Mouse (Mus musculus) midbrain, embryonic 10.5 days (tissue): Measurements from ENCODE around the gene Nphp4. TPM values are rescaled to one million over a fixed set of nuclear protein-coding genes. Genes with fewer than 3 reads are reported as not detected.

Source experiments
- DNase-seq: peaks from one replicate; pipeline ENCODE4 v3.0.0-alpha.2; 2017; ENCODE audit warnings: low spot score
- H3K27ac ChIP-seq: fragments of 300-500 bp; sonication (generic); replicated peaks from 2 replicates; pipeline ENCODE4 v1.5.1; 2016; ENCODE audit warnings: mild to moderate bottlenecking
- H3K27me3 ChIP-seq: fragments of 300-500 bp; sonication (generic); 2 replicates; pipeline ENCODE4 v1.6.1; 2016; ENCODE audit warnings: low read depth, mild to moderate bottlenecking; ENCODE audit not compliant: poor library complexity, severe bottlenecking
- H3K36me3 ChIP-seq: fragments of 300-500 bp; sonication (generic); 2 replicates; pipeline ENCODE4 v1.6.1; 2016; ENCODE audit warnings: mild to moderate bottlenecking, moderate library complexity
- H3K4me1 ChIP-seq: fragments of 300-500 bp; sonication (generic); 2 replicates; pipeline ENCODE4 v1.6.1; 2016
- H3K4me3 ChIP-seq: fragments of 300-500 bp; sonication (generic); 2 replicates; pipeline ENCODE4 v1.5.1; 2016; ENCODE audit warnings: mild to moderate bottlenecking, moderate library complexity
- H3K9me3 ChIP-seq: fragments of 300-500 bp; sonication (generic); replicated peaks from 2 replicates; pipeline ENCODE4 v1.6.1; 2016; ENCODE audit warnings: mild to moderate bottlenecking
- WGBS: fragments of 180-500 bp; shearing (Covaris S2); methylation state at CpG from one replicate; pipeline ENCODE4 v1.1.7; 2016; 5-methylcytosine and 5-hydroxymethylcytosine counted together
- polyA plus RNA-seq: library from polyadenylated mRNA; unstranded; fragments of >200 nt; fragmentation: Nextera tagmentation; extraction: Ambion mirVana; gene quantifications from 2 replicates; pipeline ENCODE4 v1.2.1, GENCODE M21; 2016

Gene Nphp4
- polyA plus RNA-seq, 1 experiment from 2014 or later: 7.8 TPM

- WGBS: 92% methylated on average over 18 of the region's 18 CpGs
- peaks cover 11% of the 10 kb centered on the region for H3K4me1 ChIP-seq
- H3K9me3 ChIP-seq: no peaks in the 10 kb centered on the region
- H3K36me3 ChIP-seq: no peaks in the 10 kb centered on the region
- H3K27me3 ChIP-seq: no peaks in the 10 kb centered on the region
- no peak for DNase-seq
- no peak overlapping the region for H3K4me3 ChIP-seq
- H3K27ac ChIP-seq: no peak overlapping the region
Observed at GRCm38 (mm10) chr4:152456609-152457008, 19.9 kb upstream of the Nphp4 start.

GRCm38 (mm10) chr4:152457673-152458072 lies 18.8 kb upstream of the Nphp4 start:
- H3K4me3 ChIP-seq: no peak overlapping the region
- H3K4me1 ChIP-seq: peaks cover 9% of the 10 kb centered on the region
- no peaks in the 10 kb centered on the region for H3K9me3 ChIP-seq
- no peaks in the 10 kb centered on the region for H3K36me3 ChIP-seq
- WGBS: 90% methylated on average over 4 of the region's 4 CpGs
- no peak overlapping the region for H3K27ac ChIP-seq
- DNase-seq: no peak
- no peaks in the 10 kb centered on the region for H3K27me3 ChIP-seq

GRCm38 (mm10) chr4:152462516-152462915 lies 14.0 kb upstream of the Nphp4 start:
- DNase-seq: no peak
- H3K4me1 ChIP-seq: peaks cover 32% of the 10 kb centered on the region
- 85% methylated on average over 12 of the region's 12 CpGs for WGBS
- no peaks in the 10 kb centered on the region for H3K27me3 ChIP-seq
- no peaks in the 10 kb centered on the region for H3K9me3 ChIP-seq
- H3K4me3 ChIP-seq: no peak overlapping the region
- 0 out of 2 replicates have a peak overlapping the region, but pooled peaks have one; percentile 17 for H3K27ac ChIP-seq
- H3K36me3 ChIP-seq: no peaks in the 10 kb centered on the region

GRCm38 (mm10) chr4:152463147-152463546 lies 13.4 kb upstream of the Nphp4 start:
- Histone ChIP-seq H3K4me3 (no peak overlapping the region), H3K9me3 (no peaks in the 10 kb centered on the region), H3K4me1 (peaks cover 32% of the 10 kb centered on the region), H3K27me3 (no peaks in the 10 kb centered on the region), H3K36me3 (no peaks in the 10 kb centered on the region), H3K27ac (peak overlapping the region; percentile 89)
- 92% methylated on average over 9 of the region's 9 CpGs for WGBS
- DNase-seq: no peak

- Histone ChIP-seq H3K36me3 (no peaks in the 10 kb centered on the region), H3K9me3 (no peaks in the 10 kb centered on the region), H3K4me3 (peak overlapping the region; percentile 30; the same call in 1 of the 2 replicates), H3K27ac (peak overlapping the region; percentile 89), H3K27me3 (no peaks in the 10 kb centered on the region), H3K4me1 (peaks cover 32% of the 10 kb centered on the region)
- peak; percentile 76 for DNase-seq
- 17% methylated on average over 8 of the region's 8 CpGs for WGBS
Observed at GRCm38 (mm10) chr4:152465116-152465515, 11.4 kb upstream of the Nphp4 start.

- H3K27ac ChIP-seq: peak overlapping the region; percentile 89
- no peak for DNase-seq
- H3K9me3 ChIP-seq: peaks cover 3% of the 10 kb centered on the region; the same call in 1 of the 2 replicates
- peaks cover 32% of the 10 kb centered on the region for H3K4me1 ChIP-seq
- no peaks in the 10 kb centered on the region for H3K27me3 ChIP-seq
- WGBS: 91% methylated on average over 13 of the region's 13 CpGs
- H3K36me3 ChIP-seq: no peaks in the 10 kb centered on the region
- no peak overlapping the region for H3K4me3 ChIP-seq
Observed at GRCm38 (mm10) chr4:152466601-152467000, 9.9 kb upstream of the Nphp4 start.

- H3K4me3 ChIP-seq: no peak overlapping the region
- H3K4me1 ChIP-seq: peaks cover 32% of the 10 kb centered on the region
- no peak for DNase-seq
- no peaks in the 10 kb centered on the region for H3K27me3 ChIP-seq
- 84% methylated on average over 6 of the region's 6 CpGs for WGBS
- peaks cover 13% of the 10 kb centered on the region; the same call in 1 of the 2 replicates for H3K9me3 ChIP-seq
- peaks cover 12% of the 10 kb centered on the region for H3K36me3 ChIP-seq
- H3K27ac ChIP-seq: peak overlapping the region; percentile 15; the same call in 1 of the 2 replicates
Observed at GRCm38 (mm10) chr4:152467951-152468350, 8.6 kb upstream of the Nphp4 start.

GRCm38 (mm10) chr4:152475941-152476340 lies 565 bp upstream of the Nphp4 start:
- H3K4me3 ChIP-seq: peak overlapping the region; percentile 81
- 83% methylated on average over 7 of the region's 7 CpGs for WGBS

GRCm38 (mm10) chr4:152477106-152477465 lies 580 bp downstream of the Nphp4 start:
- no peak for DNase-seq
- Histone ChIP-seq H3K36me3 (peaks cover 10% of the 10 kb centered on the region), H3K27me3 (peaks cover 24% of the 10 kb centered on the region), H3K4me1 (peaks cover 43% of the 10 kb centered on the region), H3K27ac (peak overlapping the region; percentile 100), H3K9me3 (peaks cover 5% of the 10 kb centered on the region; the same call in 1 of the 2 replicates), H3K4me3 (peak overlapping the region; percentile 81)
- 0% methylated on average over 19 of the region's 21 CpGs for WGBS

More at GRCm38 (mm10) chr4:152475941-152476340, 565 bp upstream of the Nphp4 start:
- H3K27me3 ChIP-seq: peaks cover 24% of the 10 kb centered on the region
- peaks cover 42% of the 10 kb centered on the region for H3K4me1 ChIP-seq
- H3K36me3 ChIP-seq: peaks cover 15% of the 10 kb centered on the region
- H3K9me3 ChIP-seq: peaks cover 13% of the 10 kb centered on the region; the same call in 1 of the 2 replicates
- no peak overlapping the region for H3K27ac ChIP-seq
- no peak for DNase-seq

- H3K27ac ChIP-seq: peak within 1 kb of the TSS; percentile 100
- under 1% methylated on average over 63 of the region's 63 CpGs for WGBS
- H3K4me1 ChIP-seq: peaks cover 43% of the 10 kb centered on the region
- H3K36me3 ChIP-seq: peaks cover 5% of the 10 kb centered on the region; the same call in 1 of the 2 replicates
- H3K27me3 ChIP-seq: peaks cover 24% of the 10 kb centered on the region
- peak; percentile 99 for DNase-seq
- no peaks in the 10 kb centered on the region; the same call in 1 of the 2 replicates for H3K9me3 ChIP-seq
- peak within 1 kb of the TSS; percentile 81 for H3K4me3 ChIP-seq
Observed at GRCm38 (mm10) chr4:152477466-152478223, 1.1 kb downstream of the Nphp4 start, which contains the start of gene Kcnab2. Gene Kcnab2, minus strand, starts transcription at chr4:152477871.

- Histone ChIP-seq H3K27ac (peak overlapping the region; percentile 100), H3K9me3 (no peaks in the 10 kb centered on the region), H3K4me3 (peak overlapping the region; percentile 81), H3K27me3 (peaks cover 24% of the 10 kb centered on the region), H3K4me1 (peaks cover 43% of the 10 kb centered on the region), H3K36me3 (peaks cover under 1% of the 10 kb centered on the region; the same call in 1 of the 2 replicates)
- DNase-seq: no peak
- whole genome bisulfite sequencing: 1% methylated on average over 13 of the region's 13 CpGs
Observed at GRCm38 (mm10) chr4:152478224-152478567, 1.7 kb downstream of the Nphp4 start.

GRCm38 (mm10) chr4:152480426-152480825 lies 3.9 kb downstream of the Nphp4 start:
- no peak for DNase-seq
- peaks cover 15% of the 10 kb centered on the region for H3K27me3 ChIP-seq
- H3K27ac ChIP-seq: no peak overlapping the region
- H3K36me3 ChIP-seq: peaks cover 12% of the 10 kb centered on the region
- H3K9me3 ChIP-seq: no peaks in the 10 kb centered on the region
- H3K4me3 ChIP-seq: no peak overlapping the region
- WGBS: 67% methylated on average over 8 of the region's 8 CpGs
- H3K4me1 ChIP-seq: peaks cover 43% of the 10 kb centered on the region

GRCm38 (mm10) chr4:152488046-152488445 lies 11.5 kb downstream of the Nphp4 start:
- Histone ChIP-seq H3K4me3 (no peak overlapping the region), H3K4me1 (no peaks in the 10 kb centered on the region), H3K36me3 (peaks cover 52% of the 10 kb centered on the region), H3K27ac (no peak overlapping the region), H3K27me3 (no peaks in the 10 kb centered on the region), H3K9me3 (no peaks in the 10 kb centered on the region)
- no peak for DNase-seq
- WGBS: 87% methylated on average over 10 of the region's 10 CpGs
